Mouse (Mus musculus): ENCODE results near the gene Cpn1.

DNA sequence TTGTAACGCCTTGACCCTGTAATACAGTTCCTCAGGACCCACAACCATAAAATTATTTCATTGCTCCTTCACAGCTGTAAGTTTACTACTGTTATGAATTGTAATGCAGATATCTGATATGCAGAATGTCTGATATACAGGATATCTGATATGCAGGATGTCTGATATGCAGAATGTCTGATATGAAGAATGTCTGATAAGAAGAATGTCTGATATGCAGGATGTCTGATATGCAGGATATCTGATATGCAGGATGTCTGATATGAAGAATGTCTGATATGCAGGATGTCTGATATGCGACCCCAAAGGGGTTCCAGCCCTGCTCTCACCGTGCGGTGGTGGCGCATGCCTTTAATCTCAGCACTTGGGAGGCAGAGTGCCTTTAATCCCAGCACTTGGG, 4.4 kb downstream of the Cpn1 start:
- TF ChIP-seq CTCF (conservative IDR thresholded peaks at IDR 0.05; ENCODE audit: low read length) (no peak), POU5F1 (IDR thresholded peaks at IDR 0.05; ENCODE audit: borderline replicate concordance, low read length) (no peak), NANOG (IDR thresholded peaks at IDR 0.05; ENCODE audit: borderline replicate concordance, low read length) (no peak)

All from E14TG2a.4 (cell line).